Mouse (Mus musculus) lung, adult 2 months (tissue): ENCODE measurements at regions not wholly inside any gene's neighbourhood (a gene's known extent, or its start where the extent isn't known, plus 50 kb on each side); places are given as distances from the start of the nearest gene placed in this dataset.

Experiments used
- DNase-seq: peaks from one replicate; pipeline ENCODE4 v3.0.0; 2022
- H3K4me1 ChIP-seq: fragments of 200-500 bp; 2 replicates; pipeline ENCODE4 v1.6.1; 2011; ENCODE audit warnings: low read length; ENCODE audit not compliant: control insufficient read depth, insufficient read depth
- H3K4me3 ChIP-seq: fragments of 200-500 bp; replicated peaks from 2 replicates; pipeline ENCODE3; 2011; ENCODE audit warnings: low read depth, mild to moderate bottlenecking, control low read depth, low read length; ENCODE audit errors: extremely low read depth
- CTCF ChIP-seq: fragments of 200-500 bp; IDR thresholded peaks from 2 replicates; pipeline ENCODE4 v1.5.1; 2011; ENCODE audit warnings: mild to moderate bottlenecking, low read length, control low read depth; ENCODE audit not compliant: insufficient read depth
- POLR2A ChIP-seq: fragments of 200-500 bp; IDR thresholded peaks from 2 replicates; pipeline ENCODE4 v1.6.1; 2011; ENCODE audit warnings: low read depth, mild to moderate bottlenecking, control low read depth, low read length, borderline replicate concordance; ENCODE audit errors: extremely low read depth
- WGBS: fragments of 180-500 bp; shearing (Covaris S2); methylation state at CpG from one replicate; pipeline ENCODE4 v1.1.7; 2018; 5-methylcytosine and 5-hydroxymethylcytosine counted together

- Histone ChIP-seq H3K4me1 (no peaks in the 10 kb centered on the region), H3K4me3 (no peak overlapping the region)
- DNase-seq: no peak
- 56% methylated on average over 3 of the region's 3 CpGs for WGBS
- no peak for TF ChIP-seq POLR2A
- TF ChIP-seq CTCF: no peak
Measured at GRCm38 (mm10) chr12:9519346-9519745, 50.6 kb upstream of the Osr1 start.
